Mouse (Mus musculus) lung, embryonic 15.5 days (tissue): ENCODE data around the gene Eef1akmt1. TPM values are rescaled to one million over a fixed set of nuclear protein-coding genes. Genes with fewer than 3 reads are reported as not detected.

Experiments
- ATAC-seq: fragments of 200-750 bp; cut with Nextera tagmentation; 2 replicates; pipeline ENCODE4 v1.8.0; 2017; ENCODE audit warnings: moderate number of reproducible peaks, borderline replicate concordance; ENCODE audit not compliant: low FRiP score, low TSS enrichment; ENCODE audit errors: extremely low read depth
- H3K27ac ChIP-seq: fragments of 300-500 bp; sonication (generic); 2 replicates; pipeline ENCODE4 v1.5.1; 2015; ENCODE audit warnings: moderate library complexity, mild to moderate bottlenecking, inconsistent platforms
- H3K27me3 ChIP-seq: fragments of 300-500 bp; sonication (generic); 2 replicates; pipeline ENCODE4 v1.6.1; 2015; ENCODE audit warnings: inconsistent platforms
- H3K36me3 ChIP-seq: fragments of 300-500 bp; sonication (generic); 2 replicates; pipeline ENCODE4 v1.6.1; 2015; ENCODE audit warnings: inconsistent platforms
- H3K4me1 ChIP-seq: fragments of 300-500 bp; sonication (generic); 2 replicates; pipeline ENCODE4 v1.6.1; 2015; ENCODE audit warnings: inconsistent platforms
- H3K4me2 ChIP-seq: fragments of 300-500 bp; sonication (generic); 2 replicates; pipeline ENCODE4 v1.6.1; 2015; ENCODE audit warnings: inconsistent platforms, mild to moderate bottlenecking, moderate library complexity
- H3K4me3 ChIP-seq: fragments of 300-500 bp; sonication (generic); 2 replicates; pipeline ENCODE4 v1.5.1; 2015; ENCODE audit warnings: mild to moderate bottlenecking, inconsistent platforms
- H3K9ac ChIP-seq: fragments of 300-500 bp; sonication (generic); 2 replicates; pipeline ENCODE4 v1.6.1; 2015; ENCODE audit warnings: inconsistent platforms
- H3K9me3 ChIP-seq: fragments of 300-500 bp; sonication (generic); 2 replicates; pipeline ENCODE4 v1.6.1; 2016; ENCODE audit warnings: inconsistent platforms
- WGBS: fragments of 180-500 bp; shearing (Covaris S2); methylation state at CpG from one replicate; pipeline ENCODE4 v1.1.7; 2015; 5-methylcytosine and 5-hydroxymethylcytosine counted together
- polyA plus RNA-seq: library from polyadenylated mRNA; unstranded; fragments of >200 nt; fragmentation: Nextera tagmentation; extraction: Ambion mirVana; gene quantifications from 2 replicates; pipeline ENCODE4 v1.2.1, GENCODE M21; 2015

Eef1akmt1 gene
- polyA plus RNA-seq: 106 and 108 TPM in 2 replicates

- Histone ChIP-seq H3K9me3 (no peaks in the 10 kb centered on the region), H3K4me3 (peak within 1 kb of the TSS; percentile 61), H3K4me1 (peaks cover 8% of the 10 kb centered on the region; the same call in 1 of the 2 replicates), H3K36me3 (peaks cover under 1% of the 10 kb centered on the region; the same call in 1 of the 2 replicates), H3K9ac (peak within 1 kb of the TSS; percentile 67), H3K4me2 (peak within 1 kb of the TSS; percentile 61), H3K27ac (peak within 1 kb of the TSS; percentile 83), H3K27me3 (no peaks in the 10 kb centered on the region)
- WGBS: 7% methylated on average over 35 of the region's 35 CpGs
- peak; percentile 99 for ATAC-seq
Observed at GRCm38 (mm10) chr14:57571155-57572133, at the start of gene Eef1akmt1. Gene Eef1akmt1, minus strand, starts transcription at chr14:57571612.

DNA sequence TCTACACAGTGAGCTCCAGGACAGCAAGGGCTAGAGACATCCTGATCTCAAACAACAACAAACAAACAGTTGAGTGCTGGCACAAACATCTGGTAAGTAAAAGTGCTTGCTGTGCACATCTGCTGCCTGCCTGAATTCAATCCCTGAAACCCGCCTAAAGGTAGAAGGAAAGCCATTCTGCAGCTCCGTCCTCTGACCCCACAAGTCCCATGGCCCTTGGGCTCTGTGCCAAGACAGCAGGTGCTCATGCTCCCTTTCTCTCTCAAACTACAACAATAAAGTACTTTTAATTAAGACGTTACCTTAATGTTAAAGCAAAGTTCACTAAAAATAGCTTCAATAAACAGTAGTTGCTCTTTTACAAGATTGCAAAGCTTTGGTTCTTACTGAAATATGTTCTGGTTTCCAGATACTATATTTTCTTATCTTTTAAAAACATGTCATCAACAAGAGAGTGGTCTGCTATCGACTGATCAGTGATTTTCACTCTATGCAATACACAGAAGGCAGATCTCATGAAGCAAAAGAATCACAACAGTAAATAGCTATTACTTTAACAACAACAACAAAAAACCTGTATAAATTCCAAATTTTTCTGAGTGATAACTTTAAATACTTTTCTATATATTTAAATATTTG, 49.3 kb upstream of the Eef1akmt1 start:
- Histone ChIP-seq H3K36me3 (peaks cover 10% of the 10 kb centered on the region), H3K27me3 (no peaks in the 10 kb centered on the region), H3K27ac (no peak overlapping the region), H3K9ac (no peak overlapping the region), H3K4me3 (no peak overlapping the region), H3K9me3 (no peaks in the 10 kb centered on the region), H3K4me2 (no peak overlapping the region), H3K4me1 (peaks cover 13% of the 10 kb centered on the region)
- ATAC-seq: no peak
- 49% methylated on average over 4 of the region's 4 CpGs for WGBS

GRCm38 (mm10) chr14:57619487-57619886, 48.1 kb upstream of the Eef1akmt1 start:
- H3K9ac ChIP-seq: no peak overlapping the region
- 0 out of 2 replicates have a peak, but pooled peaks have one; percentile 35 for ATAC-seq
- H3K36me3 ChIP-seq: peaks cover 4% of the 10 kb centered on the region
- no peaks in the 10 kb centered on the region for H3K27me3 ChIP-seq
- H3K27ac ChIP-seq: no peak overlapping the region
- 41% methylated on average over 2 of the region's 2 CpGs for WGBS
- no peak overlapping the region for H3K4me2 ChIP-seq
- H3K4me3 ChIP-seq: no peak overlapping the region
- H3K9me3 ChIP-seq: no peaks in the 10 kb centered on the region
- H3K4me1 ChIP-seq: peaks cover 14% of the 10 kb centered on the region

DNA sequence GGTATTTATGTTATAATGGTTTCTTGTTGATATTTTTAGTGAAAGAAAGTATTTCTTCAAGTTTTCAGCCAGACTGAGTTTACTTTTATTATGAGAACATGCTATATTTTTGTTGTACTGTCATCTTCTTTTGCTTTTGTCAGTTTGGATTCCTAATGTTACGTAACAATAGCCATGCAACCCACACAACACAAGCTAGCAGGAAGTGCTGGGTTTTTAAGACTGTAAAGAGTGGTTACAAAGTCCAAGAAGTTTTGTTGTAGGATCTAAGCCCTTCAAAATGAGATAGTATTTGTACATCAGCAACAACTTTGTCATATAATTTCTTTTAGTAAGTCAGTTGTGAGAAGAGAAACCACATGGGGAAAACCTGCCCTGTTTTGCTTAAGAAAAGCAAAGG, 46.3 kb upstream of the Eef1akmt1 start:
- Histone ChIP-seq H3K27me3 (no peaks in the 10 kb centered on the region), H3K9me3 (no peaks in the 10 kb centered on the region), H3K4me3 (no peak overlapping the region), H3K36me3 (peaks cover 3% of the 10 kb centered on the region; the same call in 1 of the 2 replicates), H3K4me2 (no peak overlapping the region), H3K27ac (no peak overlapping the region), H3K9ac (no peak overlapping the region), H3K4me1 (peaks cover 14% of the 10 kb centered on the region)
- 90% methylated on average over 1 of the region's 1 CpGs for whole genome bisulfite sequencing
- no peak for ATAC-seq

- Histone ChIP-seq H3K4me1 (peaks cover 14% of the 10 kb centered on the region), H3K9ac (no peak overlapping the region), H3K36me3 (peaks cover 3% of the 10 kb centered on the region; the same call in 1 of the 2 replicates), H3K27ac (peak overlapping the region; percentile 75), H3K9me3 (no peaks in the 10 kb centered on the region), H3K27me3 (no peaks in the 10 kb centered on the region), H3K4me2 (no peak overlapping the region), H3K4me3 (no peak overlapping the region)
- 56% methylated on average over 6 of the region's 6 CpGs for WGBS
- ATAC-seq: peak; percentile 49; the same call in 1 of the 2 replicates
Observed at GRCm38 (mm10) chr14:57616339-57616965, 45.0 kb upstream of the Eef1akmt1 start.

DNA sequence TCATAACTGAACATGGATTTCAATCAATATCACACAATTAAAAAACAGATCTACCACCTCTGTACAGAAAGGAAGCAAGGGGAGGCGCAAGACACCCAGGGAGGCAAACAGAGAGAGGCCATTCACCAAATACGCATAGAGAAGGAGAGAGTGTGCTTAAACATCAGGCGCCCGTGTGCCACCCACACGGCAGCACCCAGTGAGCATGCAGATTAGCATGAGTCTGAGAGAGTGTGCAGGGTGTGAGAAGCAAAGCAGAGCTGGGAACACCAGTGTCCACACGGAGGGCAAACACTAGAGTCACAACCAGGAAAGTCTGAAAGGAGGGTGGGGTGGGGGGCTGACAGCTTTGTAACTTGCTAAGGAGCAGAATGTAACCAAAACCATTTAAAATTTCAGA, 44.4 kb upstream of the Eef1akmt1 start:
- ATAC-seq: no peak
- Histone ChIP-seq H3K9ac (no peak overlapping the region), H3K36me3 (0 out of 2 replicates have a peak, but pooled peaks cover 3% of the 10 kb centered on the region), H3K4me2 (no peak overlapping the region), H3K4me3 (no peak overlapping the region), H3K9me3 (no peaks in the 10 kb centered on the region), H3K4me1 (peaks cover 14% of the 10 kb centered on the region), H3K27ac (peak overlapping the region; percentile 63; the same call in 1 of the 2 replicates), H3K27me3 (no peaks in the 10 kb centered on the region)
- 58% methylated on average over 6 of the region's 6 CpGs for WGBS

DNA sequence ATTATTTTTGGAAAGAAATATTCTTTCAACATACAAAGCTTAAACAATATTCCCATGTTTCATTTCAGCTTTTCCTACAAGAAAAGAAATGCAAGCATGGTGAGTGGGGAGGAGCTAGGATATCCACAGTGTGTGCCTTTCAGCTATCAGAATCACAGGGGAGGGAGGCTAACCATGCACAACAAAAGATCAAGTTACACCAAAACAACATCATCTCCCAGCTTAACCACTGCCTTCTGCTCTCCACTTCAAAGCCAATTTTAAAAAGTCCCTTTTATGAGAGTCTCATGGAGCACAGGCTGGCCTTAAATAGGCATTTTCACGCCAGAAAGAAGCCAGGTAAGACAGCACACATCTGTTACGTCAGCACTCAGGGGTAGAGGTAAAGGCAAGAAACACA, 39.6 kb upstream of the Eef1akmt1 start:
- H3K9ac ChIP-seq: no peak overlapping the region
- peaks cover 33% of the 10 kb centered on the region for H3K4me1 ChIP-seq
- no peak overlapping the region for H3K27ac ChIP-seq
- H3K4me2 ChIP-seq: no peak overlapping the region
- no peaks in the 10 kb centered on the region for H3K27me3 ChIP-seq
- ATAC-seq: no peak
- 78% methylated on average over 2 of the region's 2 CpGs for WGBS
- H3K36me3 ChIP-seq: 0 out of 2 replicates have a peak, but pooled peaks cover 3% of the 10 kb centered on the region
- H3K9me3 ChIP-seq: no peaks in the 10 kb centered on the region
- H3K4me3 ChIP-seq: no peak overlapping the region

GRCm38 (mm10) chr14:57609816-57610329, 38.5 kb upstream of the Eef1akmt1 start:
- Histone ChIP-seq H3K27ac (peak overlapping the region; percentile 32; the same call in 1 of the 2 replicates), H3K36me3 (0 out of 2 replicates have a peak, but pooled peaks cover 3% of the 10 kb centered on the region), H3K27me3 (no peaks in the 10 kb centered on the region), H3K9me3 (no peaks in the 10 kb centered on the region), H3K4me2 (no peak overlapping the region), H3K4me1 (peaks cover 29% of the 10 kb centered on the region), H3K9ac (no peak overlapping the region), H3K4me3 (no peak overlapping the region)
- WGBS: 47% methylated on average over 4 of the region's 4 CpGs
- no peak for ATAC-seq

DNA sequence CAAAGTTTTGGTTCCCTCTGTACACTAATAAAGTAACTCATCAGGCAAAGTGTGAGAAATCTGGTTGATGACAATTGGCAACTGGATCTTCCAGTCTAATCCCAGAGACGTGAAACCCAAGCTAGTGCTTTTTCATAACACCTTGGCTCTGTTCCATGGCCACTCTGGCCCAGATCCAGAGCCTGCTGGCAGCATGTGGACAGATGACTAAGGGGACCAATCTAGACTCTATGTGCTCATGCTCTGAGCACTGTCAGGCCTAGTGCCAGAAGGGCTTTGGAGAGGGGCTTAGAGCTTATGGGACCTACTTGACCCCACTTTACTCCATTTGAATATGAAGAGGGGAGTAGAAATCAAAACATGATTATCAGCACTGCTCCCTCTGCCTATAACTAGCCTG, 36.1 kb upstream of the Eef1akmt1 start:
- Histone ChIP-seq H3K4me1 (peaks cover 29% of the 10 kb centered on the region), H3K4me2 (peak overlapping the region; percentile 27; the same call in 1 of the 2 replicates), H3K9me3 (no peaks in the 10 kb centered on the region), H3K27ac (peak overlapping the region; percentile 73), H3K36me3 (peaks cover 13% of the 10 kb centered on the region), H3K27me3 (no peaks in the 10 kb centered on the region), H3K9ac (no peak overlapping the region), H3K4me3 (no peak overlapping the region)
- ATAC-seq: peak; percentile 97
- 5% methylated on average over 1 of the region's 1 CpGs for WGBS

- peaks cover 29% of the 10 kb centered on the region for H3K4me1 ChIP-seq
- H3K4me2 ChIP-seq: no peak overlapping the region; the same call in 1 of the 2 replicates
- peak; percentile 61; the same call in 1 of the 2 replicates for ATAC-seq
- 31% methylated on average over 8 of the region's 8 CpGs for WGBS
- peaks cover 16% of the 10 kb centered on the region for H3K36me3 ChIP-seq
- H3K9me3 ChIP-seq: no peaks in the 10 kb centered on the region
- H3K27me3 ChIP-seq: no peaks in the 10 kb centered on the region
- no peak overlapping the region for H3K9ac ChIP-seq
- H3K4me3 ChIP-seq: no peak overlapping the region
- H3K27ac ChIP-seq: peak overlapping the region; percentile 77
Observed at GRCm38 (mm10) chr14:57606663-57607365, 35.4 kb upstream of the Eef1akmt1 start.

DNA sequence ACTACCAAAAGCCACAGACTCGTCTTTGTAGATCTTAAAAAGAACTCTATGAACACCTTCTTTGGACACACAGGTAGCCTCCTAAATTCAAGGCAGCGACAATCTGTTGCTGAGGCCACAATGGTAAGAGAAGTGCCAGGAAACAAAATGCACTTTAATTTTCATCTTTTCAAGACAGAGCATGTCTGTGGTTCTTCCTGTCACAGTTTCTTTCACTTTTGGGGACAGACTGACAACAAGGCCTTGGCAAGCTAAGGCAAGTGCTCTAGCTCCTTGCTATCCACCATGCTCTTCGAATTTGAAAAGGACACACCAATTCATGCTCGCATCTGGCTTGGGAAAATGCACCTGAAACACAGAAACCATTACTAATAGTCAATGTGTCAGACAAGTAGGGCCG, 21.9 kb upstream of the Eef1akmt1 start:
- Histone ChIP-seq H3K4me3 (no peak overlapping the region), H3K4me1 (no peaks in the 10 kb centered on the region), H3K27me3 (no peaks in the 10 kb centered on the region), H3K9ac (no peak overlapping the region), H3K36me3 (peaks cover 62% of the 10 kb centered on the region), H3K4me2 (no peak overlapping the region), H3K9me3 (no peaks in the 10 kb centered on the region), H3K27ac (no peak overlapping the region)
- 93% methylated on average over 5 of the region's 5 CpGs for WGBS
- ATAC-seq: no peak
